Mouse (Mus musculus) CH12.LX (cell line): Measurements from ENCODE around the gene Zbtb24. TPM values are rescaled to one million over a fixed set of nuclear protein-coding genes. Genes with fewer than 3 reads are reported as not detected.
"Not testable (repeated sequence)": the region's sequence is repeated elsewhere in the genome, so short reads cannot be mapped to it uniquely, and the experiment has no call there.

Experiments
- DNase-seq: peaks from one replicate; pipeline ENCODE4 v3.0.0-alpha.2; 2013; ENCODE audit errors: extremely low read depth
- H3K27ac ChIP-seq: 2 replicates; pipeline ENCODE4 v1.5.1; 2012; ENCODE audit warnings: low read depth, mild to moderate bottlenecking, control low read depth, moderate library complexity; ENCODE audit not compliant: insufficient read depth
- H3K27me3 ChIP-seq: replicated peaks from 2 replicates; pipeline ENCODE3; 2012; ENCODE audit warnings: inconsistent platforms
- H3K36me3 ChIP-seq, 2 experiments: replicated peaks in 1 of 2; 2 replicates each; pipeline versions ENCODE3 to v1.6.1; 2012; ENCODE audit warnings: inconsistent platforms in 1 of 2, low read length in 1 of 2, mild to moderate bottlenecking in 1 of 2, mixed read lengths in 1 of 2, moderate library complexity in 1 of 2; ENCODE audit not compliant: control insufficient read depth in 1 of 2, insufficient read depth in 1 of 2
- H3K4me1 ChIP-seq, 2 experiments: 2 replicates each; pipeline ENCODE4 v1.6.1; 2012; ENCODE audit warnings: inconsistent platforms in 1 of 2, moderate library complexity in 1 of 2; ENCODE audit not compliant: insufficient read depth in 2 of 2, control insufficient read depth in 1 of 2
- H3K4me2 ChIP-seq: 2 replicates; pipeline ENCODE4 v1.6.1; 2012; ENCODE audit warnings: low read depth, mild to moderate bottlenecking, control low read depth; ENCODE audit not compliant: poor library complexity, insufficient read depth, severe bottlenecking
- H3K4me3 ChIP-seq, 3 experiments: fragments of 150-350 bp in 1 of 3; sonication (generic) in 1 of 3; replicated peaks in 1 of 3; 2 replicates each; pipeline versions ENCODE3 to v1.5.1; 2011 to 2012; ENCODE audit warnings: low read depth in 2 of 3, low read length in 2 of 3, mild to moderate bottlenecking in 2 of 3, moderate library complexity in 2 of 3, control low read depth in 1 of 3, improper control_type of control experiment in 1 of 3, inconsistent platforms in 1 of 3, mixed read lengths in 1 of 3; ENCODE audit not compliant: poor library complexity in 1 of 3
- H3K79me2 ChIP-seq: replicated peaks from 2 replicates; pipeline ENCODE4 v1.6.1; 2012; ENCODE audit warnings: mild to moderate bottlenecking, moderate library complexity; ENCODE audit not compliant: control insufficient read depth, poor library complexity, insufficient read depth, severe bottlenecking; ENCODE audit errors: extremely low read depth
- H3K9ac ChIP-seq: 2 replicates; pipeline ENCODE4 v1.6.1; 2012; ENCODE audit warnings: low read depth, mild to moderate bottlenecking, control low read depth, moderate library complexity; ENCODE audit not compliant: insufficient read depth
- H3K9me3 ChIP-seq: replicated peaks from 2 replicates; pipeline ENCODE3; 2012; ENCODE audit warnings: low read length, inconsistent platforms, mixed read lengths
- CTCF ChIP-seq, 2 experiments: IDR thresholded peaks in 1 of 2; conservative IDR thresholded peaks in 1 of 2; 2 replicates each; pipeline ENCODE4 v1.5.1; 2011 to 2012; ENCODE audit warnings: low read depth in 2 of 2, low read length in 2 of 2, improper control_type of control experiment in 1 of 2, inconsistent platforms in 1 of 2, mild to moderate bottlenecking in 1 of 2, moderate library complexity in 1 of 2
- NRF1 ChIP-seq: IDR thresholded peaks from 2 replicates; pipeline ENCODE4 v1.6.1; 2014; ENCODE audit warnings: low read depth, mild to moderate bottlenecking, inconsistent platforms, low read length, improper control_type of control experiment, moderate library complexity
- PAX5 ChIP-seq: IDR thresholded peaks from 2 replicates; pipeline ENCODE4 v1.6.1; 2012; ENCODE audit warnings: low read length, inconsistent platforms, mixed read lengths
- RAD21 ChIP-seq: IDR thresholded peaks from 2 replicates; pipeline ENCODE4 v1.6.1; 2011; ENCODE audit warnings: low read depth, mild to moderate bottlenecking, low read length, improper control_type of control experiment, moderate library complexity
- SIN3A ChIP-seq: IDR thresholded peaks from 2 replicates; pipeline ENCODE4 v1.6.1; 2012; ENCODE audit warnings: low read length, improper control_type of control experiment, inconsistent platforms
- SMC3 ChIP-seq: IDR thresholded peaks from 2 replicates; pipeline ENCODE4 v1.6.1; 2011; ENCODE audit warnings: low read depth, low read length, improper control_type of control experiment
- dilution Hi-C: fragments of 300-500 bp; cut with MboI; formaldehyde crosslinking; loops from 2 replicates; pipeline ENCODE4 v1.14.3; 2020; ENCODE audit warnings: low sequenced_read_pairs; ENCODE audit not compliant: extremely low pct_unique_long_range_greater_than_20kb, extremely low pct_ligation_motif_present
- in situ Hi-C: fragments of 300-500 bp; cut with MboI; formaldehyde crosslinking; loops from 3 replicates; pipeline ENCODE4 v1.14.3; 2019; ENCODE audit warnings: low sequenced_read_pairs, low pct_ligation_motif_present, low pct_unique_long_range_greater_than_20kb, mixed read lengths
- polyA plus RNA-seq: library from polyadenylated mRNA; unstranded; fragments of >175 nt; gene quantifications from 2 replicates; pipeline ENCODE4 v1.2.1, GENCODE M21; 2012; ENCODE audit warnings: low read depth; ENCODE audit not compliant: insufficient read length
- total RNA-seq, 2 experiments: library from RNA; depleted of rRNA; stranded (reverse); fragments of 300-350 nt in 1 of 2; fragments of >200 nt in 1 of 2; gene quantifications; 2 replicates each; pipeline ENCODE4 v1.2.3; 2012 to 2014

The Zbtb24 gene
- total and polyA plus RNA-seq, 3 experiments = 11.7 to 14.3 (median 11.8) TPM

GRCm38 (mm10) chr10:41403893-41404612 lies 46.1 kb upstream of the Zbtb24 start:
- Histone ChIP-seq H3K27me3 (no peaks in the 10 kb centered on the region), H3K4me1 (0 out of 4 replicates have a peak, but pooled peaks cover 0 to 2% of the 10 kb centered on the region in 2 experiments), H3K27ac (no peak overlapping the region), H3K9ac (no peak overlapping the region), H3K4me2 (no peak overlapping the region), H3K9me3 (no peaks in the 10 kb centered on the region), H3K4me3 (no peak overlapping the region), H3K79me2 (no peaks in the 10 kb centered on the region), H3K36me3 (no peaks in the 10 kb centered on the region)
- no peak for DNase-seq
- dilution Hi-C loops = no loop called here
- peak; percentile 20 for TF ChIP-seq SMC3
- TF ChIP-seq RAD21 = peak; percentile 41
- no peak for TF ChIP-seq NRF1
- peak in 1 of 2 experiments; percentile 35; a peak in 2 of 4 replicates for TF ChIP-seq CTCF (conservative IDR thresholded peaks at IDR 0.05 in 1 of 2, IDR thresholded peaks at IDR 0.05 in 1 of 2; ENCODE audit: low read depth in 2 of 2, low read length in 2 of 2)
- no peak for TF ChIP-seq SIN3A
- TF ChIP-seq PAX5 = no peak
- in situ Hi-C loops = loop anchor here (25.0 kb wide), 2 partner anchors 283 to 392 kb away; no protein-coding TSS in a partner anchor

- H3K9ac ChIP-seq, H3K4me2 ChIP-seq, H3K36me3 ChIP-seq, H3K9me3 ChIP-seq, H3K4me3 ChIP-seq, dilution Hi-C loops, H3K27ac ChIP-seq, DNase-seq, H3K79me2 ChIP-seq, H3K4me1 ChIP-seq, H3K27me3 ChIP-seq: not testable (repeated sequence)
- in situ Hi-C loops = loop anchor here (25.0 kb wide), 2 partner anchors 277 to 398 kb away; no protein-coding TSS in a partner anchor
These were observed 40.0 kb upstream of the Zbtb24 start for GRCm38 (mm10) chr10:41410176-41410575.

- H3K36me3 ChIP-seq, H3K27ac ChIP-seq, DNase-seq, H3K4me2 ChIP-seq, dilution Hi-C loops, H3K27me3 ChIP-seq, H3K4me3 ChIP-seq, H3K79me2 ChIP-seq, H3K9me3 ChIP-seq, H3K9ac ChIP-seq, H3K4me1 ChIP-seq: not testable (repeated sequence)
- in situ Hi-C loops = loop anchor here (25.0 kb wide), 2 partner anchors 276 to 399 kb away; no protein-coding TSS in a partner anchor
These were observed 39.4 kb upstream of the Zbtb24 start for GRCm38 (mm10) chr10:41410821-41411220.

- dilution Hi-C loops, H3K27ac ChIP-seq, DNase-seq, H3K36me3 ChIP-seq, H3K4me3 ChIP-seq, H3K4me2 ChIP-seq, H3K9me3 ChIP-seq, H3K27me3 ChIP-seq, H3K79me2 ChIP-seq, H3K4me1 ChIP-seq, H3K9ac ChIP-seq: not testable (repeated sequence)
- in situ Hi-C loops = loop anchor here (25.0 kb wide), 2 partner anchors 274 to 401 kb away; no protein-coding TSS in a partner anchor
These were observed 36.7 kb upstream of the Zbtb24 start for GRCm38 (mm10) chr10:41413471-41413870.

- DNase-seq, H3K4me3 ChIP-seq, H3K36me3 ChIP-seq, dilution Hi-C loops, H3K4me1 ChIP-seq, H3K9me3 ChIP-seq, H3K79me2 ChIP-seq, H3K27me3 ChIP-seq, H3K4me2 ChIP-seq, H3K9ac ChIP-seq, H3K27ac ChIP-seq: not testable (repeated sequence)
- in situ Hi-C loops = loop anchor here (25.0 kb wide), 2 partner anchors 272 to 403 kb away; no protein-coding TSS in a partner anchor
These were observed 34.8 kb upstream of the Zbtb24 start for GRCm38 (mm10) chr10:41415368-41415767.
